Mouse (Mus musculus) MEL (cell line): ENCODE data around the gene Tbck. TPM values are rescaled to one million over a fixed set of nuclear protein-coding genes. Genes with fewer than 3 reads are reported as not detected.

Experiments used
- DNase-seq: peaks from one replicate; pipeline ENCODE4 v3.0.0; 2011; ENCODE audit warnings: low read depth, low spot score
- H3K27ac ChIP-seq: 2 replicates; pipeline ENCODE4 v1.5.1; 2012; ENCODE audit warnings: low read depth, mild to moderate bottlenecking, control low read depth, low read length, moderate library complexity; ENCODE audit not compliant: control insufficient read depth
- H3K27me3 ChIP-seq, 2 experiments: fragments of 150-350 bp in 1 of 2; sonication (generic) in 1 of 2; 2 replicates each; pipeline ENCODE4 v1.6.1; 2012; ENCODE audit warnings: low read length in 2 of 2, mild to moderate bottlenecking in 2 of 2, improper control_type of control experiment in 1 of 2, moderate library complexity in 1 of 2; ENCODE audit not compliant: insufficient read depth in 2 of 2, control insufficient read depth in 1 of 2
- H3K36me3 ChIP-seq, 2 experiments: 2 replicates each; pipeline ENCODE4 v1.6.1; 2012 to 2014; ENCODE audit warnings: low read length in 2 of 2, improper control_type of control experiment in 1 of 2, inconsistent platforms in 1 of 2, mild to moderate bottlenecking in 1 of 2; ENCODE audit not compliant: insufficient read depth in 2 of 2, control insufficient read depth in 1 of 2
- H3K4me1 ChIP-seq, 2 experiments: fragments of 150-350 bp in 1 of 2; sonication (generic) in 1 of 2; 2 replicates each; pipeline ENCODE4 v1.6.1; 2012; ENCODE audit warnings: low read length in 2 of 2, improper control_type of control experiment in 1 of 2, mild to moderate bottlenecking in 1 of 2; ENCODE audit not compliant: insufficient read depth in 2 of 2, control insufficient read depth in 1 of 2
- H3K4me3 ChIP-seq, 2 experiments: fragments of 150-350 bp in 1 of 2; sonication (generic) in 1 of 2; 2 replicates each; pipeline ENCODE4 v1.5.1; 2012; ENCODE audit warnings: low read depth in 2 of 2, low read length in 2 of 2, mild to moderate bottlenecking in 2 of 2, moderate library complexity in 2 of 2, control low read depth in 1 of 2, improper control_type of control experiment in 1 of 2; ENCODE audit not compliant: control insufficient read depth in 1 of 2, insufficient read depth in 1 of 2
- H3K79me2 ChIP-seq: 2 replicates; pipeline ENCODE4 v1.6.1; 2012; ENCODE audit warnings: mild to moderate bottlenecking, low read length, moderate library complexity; ENCODE audit not compliant: control insufficient read depth, poor library complexity, insufficient read depth
- H3K9ac ChIP-seq: 2 replicates; pipeline ENCODE4 v1.6.1; 2012; ENCODE audit warnings: low read depth, mild to moderate bottlenecking, control low read depth, low read length, moderate library complexity; ENCODE audit not compliant: control insufficient read depth, poor library complexity, severe bottlenecking
- H3K9me3 ChIP-seq: fragments of 150-350 bp; sonication (generic); replicated peaks from 2 replicates; pipeline ENCODE4 v1.6.1; 2012; ENCODE audit warnings: mild to moderate bottlenecking, low read length, improper control_type of control experiment, moderate library complexity; ENCODE audit not compliant: insufficient read depth
- CHD2 ChIP-seq: IDR thresholded peaks from 2 replicates; pipeline ENCODE4 v1.6.1; 2011; ENCODE audit warnings: low read length, improper control_type of control experiment
- EP300 ChIP-seq, 2 experiments: IDR thresholded peaks; 2 replicates each; pipeline ENCODE4 v1.6.1; 2011; ENCODE audit warnings: improper control_type of control experiment in 2 of 2, low read length in 2 of 2, low read depth in 1 of 2, mild to moderate bottlenecking in 1 of 2
- ETS1 ChIP-seq: IDR thresholded peaks from 2 replicates; pipeline ENCODE4 v1.6.1; 2012; ENCODE audit warnings: low read depth, mild to moderate bottlenecking, inconsistent platforms, low read length, improper control_type of control experiment, moderate library complexity
- HCFC1 ChIP-seq: IDR thresholded peaks from 2 replicates; pipeline ENCODE4 v1.6.1; 2012; ENCODE audit warnings: low read depth, mild to moderate bottlenecking, inconsistent platforms, low read length, improper control_type of control experiment, moderate library complexity
- JUND ChIP-seq: IDR thresholded peaks from 2 replicates; pipeline ENCODE4 v1.6.1; 2011; ENCODE audit warnings: low read depth, mild to moderate bottlenecking, improper control_type of control experiment, low read length
- KAT2A ChIP-seq: conservative IDR thresholded peaks from 2 replicates; pipeline ENCODE4 v1.6.1; 2012; ENCODE audit warnings: low read depth, low read length, improper control_type of control experiment, inconsistent platforms
- MAFK ChIP-seq: IDR thresholded peaks from 2 replicates; pipeline ENCODE4 v1.6.1; 2011; ENCODE audit warnings: low read depth, mild to moderate bottlenecking, low read length, improper control_type of control experiment, borderline replicate concordance
- MAX ChIP-seq: IDR thresholded peaks from 2 replicates; pipeline ENCODE4 v1.6.1; 2011; ENCODE audit warnings: low read length, improper control_type of control experiment
- MXI1 ChIP-seq: IDR thresholded peaks from 2 replicates; pipeline ENCODE4 v1.6.1; 2011; ENCODE audit warnings: mild to moderate bottlenecking, low read depth, low read length, improper control_type of control experiment
- MYB ChIP-seq: IDR thresholded peaks from 2 replicates; pipeline ENCODE4 v1.6.1; 2011; ENCODE audit warnings: mild to moderate bottlenecking, low read depth, low read length, improper control_type of control experiment
- MYC ChIP-seq: IDR thresholded peaks from 2 replicates; pipeline ENCODE4 v1.6.1; 2011; ENCODE audit warnings: low read depth, mild to moderate bottlenecking, low read length, improper control_type of control experiment, moderate library complexity
- NELFE ChIP-seq: IDR thresholded peaks from 2 replicates; pipeline ENCODE4 v1.6.1; 2011; ENCODE audit warnings: low read depth, low read length, improper control_type of control experiment
- POLR2A ChIP-seq, 2 experiments: IDR thresholded peaks; 2 replicates each; pipeline ENCODE4 v1.6.1; 2011 to 2012; ENCODE audit warnings: low read length in 2 of 2, mild to moderate bottlenecking in 2 of 2, control low read depth in 1 of 2, improper control_type of control experiment in 1 of 2, low read depth in 1 of 2, moderate library complexity in 1 of 2; ENCODE audit not compliant: control insufficient read depth in 1 of 2, insufficient read depth in 1 of 2, poor library complexity in 1 of 2
- RCOR1 ChIP-seq: IDR thresholded peaks from 2 replicates; pipeline ENCODE4 v1.6.1; 2012; ENCODE audit warnings: low read depth, mild to moderate bottlenecking, inconsistent platforms, low read length, improper control_type of control experiment
- SIN3A ChIP-seq: IDR thresholded peaks from 2 replicates; pipeline ENCODE4 v1.6.1; 2012; ENCODE audit warnings: low read length, improper control_type of control experiment, inconsistent platforms
- SMC3 ChIP-seq: IDR thresholded peaks from 2 replicates; pipeline ENCODE4 v1.6.1; 2011; ENCODE audit warnings: low read depth, low read length, improper control_type of control experiment
- TCF12 ChIP-seq: IDR thresholded peaks from 2 replicates; pipeline ENCODE4 v1.6.1; 2014; ENCODE audit warnings: low read depth, mild to moderate bottlenecking, inconsistent platforms, low read length, improper control_type of control experiment, moderate library complexity
- UBTF ChIP-seq: IDR thresholded peaks from 2 replicates; pipeline ENCODE4 v1.6.1; 2012; ENCODE audit warnings: low read depth, mild to moderate bottlenecking, inconsistent platforms, low read length, improper control_type of control experiment, moderate library complexity, borderline replicate concordance; ENCODE audit not compliant: insufficient read depth
- USF1 ChIP-seq: IDR thresholded peaks from 2 replicates; pipeline ENCODE4 v1.6.1; 2014; ENCODE audit warnings: low read depth, mild to moderate bottlenecking, inconsistent platforms, low read length, improper control_type of control experiment, moderate library complexity
- USF2 ChIP-seq, 2 experiments: IDR thresholded peaks; 2 replicates each; pipeline ENCODE4 v1.6.1; 2011 to 2012; ENCODE audit warnings: improper control_type of control experiment in 2 of 2, low read length in 2 of 2, borderline replicate concordance in 1 of 2, inconsistent platforms in 1 of 2, low read depth in 1 of 2, mild to moderate bottlenecking in 1 of 2; ENCODE audit not compliant: insufficient read depth in 1 of 2
- ZNF384 ChIP-seq: IDR thresholded peaks from 2 replicates; pipeline ENCODE4 v1.6.1; 2012; ENCODE audit warnings: low read depth, mild to moderate bottlenecking, inconsistent platforms, low read length, improper control_type of control experiment
- polyA plus RNA-seq, 2 experiments: library from polyadenylated mRNA; stranded (reverse) in 1 of 2; unstranded in 1 of 2; fragments of >175 nt in 1 of 2; fragments of >200 nt in 1 of 2; gene quantifications; 2 replicates each; pipeline versions ENCODE4 v1.2.1 to v1.2.4; 2012; ENCODE audit warnings: low replicate concordance in 2 of 2, low read depth in 1 of 2; ENCODE audit not compliant: insufficient read length in 2 of 2, insufficient read depth in 1 of 2, missing spikeins in 1 of 2
- total RNA-seq: library from RNA; depleted of rRNA; stranded (reverse); fragments of 300-350 nt; gene quantifications from 2 replicates; pipeline ENCODE4 v1.2.3, GENCODE M21; 2012

The Tbck gene
- total and polyA plus RNA-seq, 3 experiments, result 4.6 to 7.5 TPM; not detected in 1

DNA sequence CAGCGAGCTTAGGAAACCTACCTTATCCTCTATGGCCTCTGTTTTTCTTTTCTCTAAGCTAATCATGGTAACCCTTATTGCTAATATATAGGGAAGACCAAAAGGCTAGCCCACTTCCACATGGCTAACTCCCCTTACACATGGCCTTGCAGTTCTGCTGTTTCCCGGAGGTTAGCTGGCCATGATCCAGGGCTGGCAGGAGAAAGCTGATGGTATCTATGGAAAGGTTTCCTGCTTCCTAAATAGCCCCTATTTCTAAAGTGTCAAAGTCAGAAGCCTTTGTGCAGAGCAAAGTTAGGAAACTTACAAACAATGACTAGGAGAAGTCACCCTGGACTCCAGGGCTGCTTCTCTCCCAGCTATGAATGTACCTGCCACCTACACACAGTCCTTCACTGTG lies 184.9 kb downstream of the Tbck start:
- H3K9me3 ChIP-seq, result no peaks in the 10 kb centered on the region
- no peak overlapping the region for H3K4me3 ChIP-seq
- no peak for TF ChIP-seq USF1
- no peak for TF ChIP-seq EP300 (IDR thresholded peaks at IDR 0.05; ENCODE audit: low read depth in 1 of 2, low read length in 2 of 2)
- no peak for TF ChIP-seq CHD2
- no peak for TF ChIP-seq HCFC1
- TF ChIP-seq TCF12, result no peak
- TF ChIP-seq MYC, result no peak
- no peak for TF ChIP-seq SMC3
- no peak for TF ChIP-seq ETS1
- no peak for DNase-seq
- H3K9ac ChIP-seq, result no peak overlapping the region
- peaks cover 5 to 10% of the 10 kb centered on the region in 2 experiments for H3K4me1 ChIP-seq
- no peak overlapping the region for H3K27ac ChIP-seq
- peaks cover 0 to 3% of the 10 kb centered on the region in 2 experiments; a peak in 2 of 4 replicates for H3K36me3 ChIP-seq
- H3K79me2 ChIP-seq, result no peaks in the 10 kb centered on the region
- no peaks in the 10 kb centered on the region; a peak in 1 of 4 replicates for H3K27me3 ChIP-seq

- no peaks in the 10 kb centered on the region for H3K79me2 ChIP-seq
- peaks cover 2 to 3% of the 10 kb centered on the region in 2 experiments; a peak in 3 of 4 replicates for H3K27me3 ChIP-seq
- TF ChIP-seq POLR2A (IDR thresholded peaks at IDR 0.05; ENCODE audit: control insufficient read depth in 1 of 2, insufficient read depth in 1 of 2, low read depth in 1 of 2, low read length in 2 of 2, poor library complexity in 1 of 2) (no peak), UBTF (no peak), KAT2A (no peak), USF2 (IDR thresholded peaks at IDR 0.05; ENCODE audit: borderline replicate concordance in 1 of 2, insufficient read depth in 1 of 2, low read depth in 1 of 2, low read length in 2 of 2) (no peak), JUND (no peak), SIN3A (no peak), TCF12 (no peak), ZNF384 (no peak), MYB (no peak), MXI1 (no peak), ETS1 (no peak), MAFK (no peak), EP300 (IDR thresholded peaks at IDR 0.05; ENCODE audit: low read depth in 1 of 2, low read length in 2 of 2) (no peak), CHD2 (no peak), NELFE (no peak), USF1 (no peak), MAX (no peak), RCOR1 (no peak)
- DNase-seq, result no peak
- no peaks in the 10 kb centered on the region for H3K36me3 ChIP-seq
- no peak overlapping the region for H3K9ac ChIP-seq
- no peak overlapping the region for H3K27ac ChIP-seq
- no peaks in the 10 kb centered on the region; a peak in 2 of 4 replicates for H3K4me1 ChIP-seq
- no peaks in the 10 kb centered on the region for H3K9me3 ChIP-seq
- H3K4me3 ChIP-seq, result no peak overlapping the region
Measured at GRCm38 (mm10) chr3:132870079-132870478, 186.1 kb downstream of the Tbck start.
